Mouse (Mus musculus): Measurements from ENCODE around the gene Trim38.

The Trim38 gene

DNA sequence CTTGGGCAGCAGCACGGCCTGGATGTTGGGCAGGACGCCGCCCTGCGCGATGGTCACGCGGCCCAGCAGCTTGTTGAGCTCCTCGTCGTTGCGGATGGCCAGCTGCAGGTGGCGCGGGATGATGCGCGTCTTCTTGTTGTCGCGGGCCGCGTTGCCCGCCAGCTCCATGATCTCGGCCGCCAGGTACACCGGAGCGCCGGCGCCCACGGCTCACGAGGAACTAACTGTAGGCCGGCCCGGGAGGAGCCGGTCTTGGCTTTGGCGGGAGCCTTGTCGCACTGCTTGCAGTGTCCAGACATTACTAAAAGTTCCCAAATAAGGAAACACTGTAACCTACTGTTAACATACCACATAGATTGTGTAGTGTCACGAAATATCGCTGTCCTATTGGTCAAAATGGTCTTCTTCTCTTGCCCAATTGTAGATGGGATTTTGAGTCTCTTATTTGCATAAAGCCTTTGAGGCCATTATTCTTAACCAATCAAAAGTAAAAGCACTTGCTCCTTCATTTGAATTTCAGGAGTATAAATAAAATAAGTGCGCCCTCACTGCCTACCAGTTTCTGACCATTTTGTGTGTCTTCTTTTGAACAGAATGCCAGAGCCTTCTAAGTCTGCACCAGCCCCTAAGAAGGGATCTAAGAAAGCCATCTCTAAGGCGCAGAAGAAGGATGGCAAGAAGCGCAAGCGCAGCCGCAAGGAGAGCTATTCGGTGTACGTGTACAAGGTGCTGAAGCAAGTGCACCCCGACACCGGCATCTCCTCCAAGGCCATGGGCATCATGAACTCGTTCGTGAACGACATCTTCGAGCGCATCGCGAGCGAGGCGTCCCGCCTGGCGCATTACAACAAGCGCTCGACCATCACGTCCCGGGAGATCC is 23.3 kb upstream of the Trim38 start, which contains the start of gene Hist1h2bb:
TSS of gene Hist1h2bb (plus strand) at position 534 of the 880 bp plus-strand sequence.
- peak; percentile 71 to 83 for DNase-seq

DNA sequence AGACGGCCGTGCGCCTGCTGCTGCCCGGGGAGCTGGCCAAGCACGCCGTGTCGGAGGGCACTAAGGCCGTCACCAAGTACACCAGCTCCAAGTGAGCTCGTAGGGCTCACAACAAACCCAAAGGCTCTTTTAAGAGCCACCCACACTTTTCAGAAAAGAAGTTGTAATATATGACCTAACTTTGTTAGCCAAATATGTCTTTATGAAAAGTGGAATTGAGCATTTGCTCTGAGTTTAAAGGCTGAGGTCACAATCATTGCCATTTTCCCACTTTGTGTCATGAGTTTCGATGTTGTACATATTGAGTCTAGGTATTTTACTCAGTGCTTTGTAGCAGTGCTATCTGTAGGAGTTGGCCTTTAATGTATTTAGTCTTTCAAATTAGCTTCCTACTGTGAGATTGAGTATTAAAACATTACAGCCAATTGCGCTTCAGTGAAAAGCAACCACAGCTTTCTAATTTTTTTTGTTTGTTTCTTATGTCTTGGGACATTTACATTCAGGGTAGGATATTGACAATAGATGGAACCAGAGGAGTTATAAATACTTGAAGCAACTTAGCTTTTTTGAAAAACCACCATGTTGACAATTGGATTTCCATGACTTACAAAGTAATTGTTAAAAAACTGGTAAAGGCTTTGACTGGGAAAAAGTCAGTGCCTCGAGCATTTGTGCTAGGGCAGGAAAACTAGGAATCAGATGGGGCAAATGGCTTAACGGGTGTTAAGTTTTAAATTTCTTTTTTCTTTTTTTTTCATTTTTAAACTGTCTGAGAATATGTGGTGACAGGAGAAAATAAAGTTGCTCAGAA is 22.4 kb upstream of the Trim38 start:
- peak in 1 of 2 experiments; percentile 17 for DNase-seq

DNA sequence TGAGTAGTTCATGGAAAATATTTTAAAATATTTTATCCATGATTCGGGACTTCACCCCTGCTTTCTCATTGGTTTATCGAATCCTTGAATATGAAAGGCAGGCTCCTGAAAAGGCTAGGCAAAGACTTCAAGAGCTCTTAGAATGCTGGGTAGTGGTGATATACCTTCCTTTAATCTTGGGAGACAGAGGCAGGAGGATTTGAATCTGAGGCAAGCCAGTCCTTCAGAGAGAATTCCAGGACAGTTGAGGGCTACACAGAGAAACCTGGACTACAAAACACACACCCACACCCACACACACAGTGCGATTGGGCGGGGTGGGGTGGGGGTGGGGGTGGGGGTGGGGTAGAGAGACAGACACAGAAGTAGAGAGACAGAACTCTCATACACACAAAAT is 21.8 kb upstream of the Trim38 start:
- DNase-seq: no peak

DNA sequence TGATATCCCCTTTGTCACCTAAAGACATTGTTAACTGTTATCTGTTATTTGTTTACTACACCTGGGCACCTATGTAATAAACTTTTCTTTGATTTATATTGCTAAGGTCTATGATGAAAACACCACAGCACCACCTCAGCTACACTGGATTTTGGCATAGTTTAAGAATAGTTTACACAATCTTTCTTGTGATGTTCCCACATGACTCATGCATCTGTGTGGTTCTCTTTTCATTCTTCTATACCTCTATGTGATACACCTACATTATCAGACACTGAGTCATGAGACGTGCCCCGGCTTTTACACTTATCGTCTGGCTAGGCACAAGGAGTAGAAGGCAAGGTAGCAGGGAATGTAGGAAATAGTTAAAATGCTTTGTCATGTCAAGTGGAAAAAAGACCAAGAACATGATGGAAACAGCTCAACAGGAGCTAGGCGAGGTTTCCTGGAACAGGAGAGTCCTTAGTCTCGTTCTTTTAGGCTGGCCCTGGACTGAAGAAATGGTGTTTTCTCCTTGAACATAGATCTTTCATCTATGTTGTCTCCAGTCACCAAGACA is 20.1 kb upstream of the Trim38 start:
- no peak for DNase-seq

DNA sequence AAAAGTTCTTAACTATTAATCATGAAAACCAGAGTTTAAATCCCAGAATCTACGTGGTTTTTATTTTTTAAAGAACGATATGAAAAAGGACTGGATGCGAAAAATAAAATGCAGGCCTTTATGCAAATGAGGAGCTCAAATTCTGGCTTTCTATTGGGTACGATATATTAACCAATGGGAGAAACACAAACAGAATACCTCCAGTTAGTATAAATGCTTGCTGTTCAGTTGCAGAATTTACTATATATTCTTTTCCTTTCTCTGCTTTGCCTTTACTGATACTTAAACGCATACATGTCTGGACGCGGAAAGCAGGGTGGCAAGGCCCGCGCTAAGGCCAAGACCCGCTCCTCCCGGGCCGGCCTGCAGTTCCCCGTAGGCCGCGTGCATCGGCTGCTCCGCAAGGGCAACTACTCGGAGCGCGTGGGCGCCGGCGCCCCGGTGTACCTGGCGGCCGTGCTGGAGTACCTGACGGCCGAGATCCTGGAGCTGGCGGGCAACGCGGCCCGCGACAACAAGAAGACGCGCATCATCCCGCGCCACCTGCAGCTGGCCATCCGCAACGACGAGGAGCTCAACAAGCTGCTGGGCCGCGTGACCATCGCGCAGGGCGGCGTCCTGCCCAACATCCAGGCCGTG is 18.8 kb upstream of the Trim38 start, which contains the start of gene Hist1h2ab:
TSS of gene Hist1h2ab (plus strand) at position 288 of the 639 bp plus-strand sequence.
- DNase-seq: peak; percentile 53 to 68

DNA sequence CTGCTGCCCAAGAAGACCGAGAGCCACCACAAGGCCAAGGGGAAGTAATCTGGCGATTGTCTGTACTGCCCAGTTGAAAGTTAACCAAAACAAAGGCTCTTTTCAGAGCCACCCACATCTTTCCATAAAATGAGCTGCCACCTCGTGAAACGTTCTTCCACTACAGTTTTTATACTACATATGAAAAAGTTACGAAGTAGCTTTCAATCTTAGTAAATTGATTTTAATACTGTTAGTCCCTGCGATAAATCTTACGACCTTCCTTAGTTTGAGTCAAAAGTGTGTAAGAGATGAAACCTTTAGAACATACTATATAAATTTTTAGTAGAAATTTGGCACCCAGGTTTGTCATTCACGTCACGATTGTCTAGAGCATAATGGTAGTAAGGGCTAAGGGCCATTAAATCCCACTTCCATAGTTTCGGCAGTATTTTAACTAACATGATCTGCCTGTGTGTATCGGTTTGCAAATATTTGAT is 18.2 kb upstream of the Trim38 start:
- DNase-seq: no peak

DNA sequence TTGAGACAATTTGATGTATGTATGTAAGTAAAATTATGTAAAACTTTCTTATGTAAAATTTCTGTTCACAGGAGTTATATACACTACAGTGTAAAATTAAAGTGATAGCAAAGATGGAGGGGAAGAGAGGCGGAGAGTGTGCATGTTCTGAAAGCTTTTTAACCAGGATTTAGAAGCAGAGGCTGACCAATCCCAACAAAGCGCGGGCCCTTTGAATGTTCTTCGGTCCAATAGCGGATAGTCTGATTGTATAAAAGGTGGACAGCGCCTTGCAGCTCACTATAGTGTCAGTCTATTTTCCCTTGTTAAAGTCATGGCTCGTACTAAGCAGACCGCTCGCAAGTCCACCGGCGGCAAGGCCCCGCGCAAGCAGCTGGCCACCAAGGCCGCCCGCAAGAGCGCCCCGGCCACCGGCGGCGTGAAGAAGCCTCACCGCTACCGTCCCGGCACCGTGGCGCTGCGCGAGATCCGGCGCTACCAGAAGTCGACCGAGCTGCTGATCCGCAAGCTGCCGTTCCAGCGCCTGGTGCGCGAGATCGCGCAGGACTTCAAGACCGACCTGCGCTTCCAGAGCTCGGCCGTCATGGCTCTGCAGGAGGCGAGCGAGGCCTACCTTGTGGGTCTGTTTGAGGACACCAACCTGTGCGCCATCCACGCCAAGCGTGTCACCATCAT is 17.5 kb upstream of the Trim38 start, which contains the start of gene Hist1h3b:
TSS of gene Hist1h3b (plus strand) at position 201 of the 675 bp plus-strand sequence.
- DNase-seq: peak; percentile 75 to 89

DNA sequence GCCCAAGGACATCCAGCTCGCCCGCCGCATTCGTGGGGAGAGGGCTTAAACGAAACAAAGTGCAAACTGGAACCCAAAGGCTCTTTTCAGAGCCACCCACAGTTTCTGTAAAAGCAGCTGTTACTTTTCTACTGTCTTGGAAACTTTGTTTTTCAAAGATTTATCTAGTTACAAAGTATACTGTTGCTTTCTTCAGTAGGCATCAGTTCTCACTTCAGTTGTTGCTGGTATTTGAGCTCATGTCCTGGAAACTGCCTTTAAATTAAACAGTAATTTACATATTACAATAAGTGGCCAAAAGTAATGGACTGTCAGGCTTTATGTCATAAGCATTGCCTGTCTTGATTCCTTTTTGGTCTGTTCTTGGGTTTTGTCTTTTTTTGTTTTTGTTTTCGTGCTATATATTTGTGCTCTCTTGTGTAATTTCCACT is 17.0 kb upstream of the Trim38 start:
- DNase-seq: no peak

DNA sequence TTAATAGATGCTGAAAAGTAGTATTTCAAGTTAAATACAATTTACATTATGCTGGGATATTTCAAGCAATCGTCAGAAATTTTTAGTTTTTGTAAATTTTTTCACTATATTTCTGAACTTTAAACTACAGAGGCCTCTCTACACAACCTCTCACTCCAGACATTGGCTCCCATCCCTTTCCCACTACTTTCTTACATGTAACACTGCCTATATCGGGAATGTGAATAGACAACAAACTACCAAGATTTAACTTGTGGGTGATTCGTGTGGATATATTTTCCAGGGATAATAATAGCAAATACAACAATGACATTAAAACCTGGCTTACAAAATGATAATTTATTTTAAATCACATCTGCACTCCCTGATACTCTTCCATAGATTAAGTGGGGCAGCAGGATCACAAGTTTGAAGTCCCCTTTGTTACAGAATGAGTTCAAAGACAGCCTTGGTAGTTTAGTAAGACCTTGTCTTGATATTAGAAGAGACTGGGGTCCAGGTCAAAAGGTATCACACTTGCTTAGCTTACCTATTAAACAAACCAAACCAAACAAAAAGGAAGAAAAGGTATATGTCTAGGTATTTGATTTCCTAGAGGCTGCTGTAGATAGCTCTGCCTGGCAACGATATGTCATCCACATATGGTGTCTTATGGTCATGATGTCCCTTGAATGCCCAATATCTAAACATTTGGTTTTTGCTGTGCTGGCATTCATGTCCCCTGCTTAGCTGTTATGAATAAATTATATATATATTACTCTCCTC is 16.2 kb upstream of the Trim38 start:
- no peak for DNase-seq

DNA sequence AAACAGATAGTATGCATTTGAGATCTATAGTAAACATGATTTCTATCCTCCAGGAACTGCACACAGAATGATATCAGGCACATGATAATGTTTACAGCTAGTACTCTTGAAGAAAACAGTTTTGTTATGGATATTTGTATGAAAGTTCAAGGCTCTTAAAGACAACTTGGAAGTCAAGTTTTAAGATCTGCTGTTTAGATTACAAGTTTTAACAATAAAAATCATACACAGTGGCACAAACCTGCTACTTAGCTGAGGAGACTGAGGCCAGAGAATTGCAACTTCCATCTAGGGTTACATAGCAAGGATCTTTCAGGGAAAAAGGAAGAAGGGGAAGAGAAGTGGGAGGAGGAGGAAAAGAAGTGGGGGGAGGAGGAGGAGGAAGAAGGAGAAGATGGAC is 14.7 kb upstream of the Trim38 start:
- no peak for DNase-seq

DNA sequence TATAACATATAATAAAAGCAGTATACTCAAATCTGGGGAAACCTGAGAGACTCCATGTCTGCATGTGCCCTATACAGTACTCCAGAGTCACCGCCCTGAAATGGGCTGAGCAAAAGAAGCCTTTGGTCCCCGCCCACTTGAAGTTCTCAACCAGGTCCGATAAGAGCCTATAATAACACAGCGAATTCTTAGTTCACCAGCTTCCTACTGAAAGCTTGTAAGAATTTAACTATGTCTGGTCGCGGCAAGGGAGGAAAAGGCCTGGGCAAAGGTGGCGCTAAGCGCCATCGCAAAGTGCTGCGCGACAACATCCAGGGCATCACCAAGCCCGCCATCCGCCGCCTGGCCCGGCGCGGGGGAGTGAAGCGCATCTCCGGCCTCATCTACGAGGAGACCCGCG is 12.9 kb upstream of the Trim38 start, which contains the start of gene Hist1h4b:
TSS of gene Hist1h4b (plus strand) at position 224 of the 400 bp plus-strand sequence.
- DNase-seq: peak; percentile 76 to 86

DNA sequence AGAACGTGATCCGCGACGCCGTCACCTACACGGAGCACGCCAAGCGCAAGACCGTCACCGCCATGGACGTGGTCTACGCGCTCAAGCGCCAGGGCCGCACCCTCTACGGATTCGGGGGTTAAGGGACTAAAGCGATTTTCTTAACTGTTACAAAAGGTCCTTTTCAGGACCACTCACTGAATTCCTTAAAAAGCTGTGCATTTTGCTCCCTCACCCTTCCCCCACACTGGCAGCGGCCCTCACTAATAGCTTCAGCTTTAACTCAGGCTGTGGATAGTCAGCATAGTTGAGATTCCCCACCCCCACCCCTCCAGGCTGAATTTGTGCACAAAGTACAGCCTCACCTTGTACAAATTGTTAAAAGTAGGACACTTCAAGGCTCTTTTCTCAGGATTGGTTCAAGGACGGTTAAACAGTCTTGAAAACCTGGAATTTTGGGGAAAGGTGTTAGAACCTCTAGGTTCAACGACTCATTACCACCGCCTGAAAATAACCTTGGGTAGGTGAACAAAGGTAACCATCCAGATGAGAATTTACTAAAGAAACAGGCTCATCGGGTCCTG is 12.4 kb upstream of the Trim38 start:
- DNase-seq: peak in 1 of 2 experiments; percentile 16

DNA sequence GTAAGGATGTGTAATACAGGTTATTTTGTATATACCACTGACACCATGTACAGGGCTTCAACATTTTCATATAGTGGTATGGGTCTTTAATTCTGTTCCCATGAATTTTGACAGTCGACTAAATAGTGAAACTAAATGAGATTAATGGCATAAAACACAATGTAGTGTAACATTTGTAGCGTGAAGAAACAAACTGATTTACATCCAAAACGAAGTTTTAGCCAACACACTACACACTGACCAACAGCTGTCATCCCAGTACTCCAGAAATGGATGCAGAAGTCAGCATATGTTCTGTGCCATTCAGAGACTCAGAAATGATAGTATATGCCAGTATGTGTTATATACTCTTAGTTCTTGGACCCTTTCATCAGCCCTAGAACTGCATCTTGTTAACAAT is 11.8 kb upstream of the Trim38 start:
- no peak for DNase-seq

DNA sequence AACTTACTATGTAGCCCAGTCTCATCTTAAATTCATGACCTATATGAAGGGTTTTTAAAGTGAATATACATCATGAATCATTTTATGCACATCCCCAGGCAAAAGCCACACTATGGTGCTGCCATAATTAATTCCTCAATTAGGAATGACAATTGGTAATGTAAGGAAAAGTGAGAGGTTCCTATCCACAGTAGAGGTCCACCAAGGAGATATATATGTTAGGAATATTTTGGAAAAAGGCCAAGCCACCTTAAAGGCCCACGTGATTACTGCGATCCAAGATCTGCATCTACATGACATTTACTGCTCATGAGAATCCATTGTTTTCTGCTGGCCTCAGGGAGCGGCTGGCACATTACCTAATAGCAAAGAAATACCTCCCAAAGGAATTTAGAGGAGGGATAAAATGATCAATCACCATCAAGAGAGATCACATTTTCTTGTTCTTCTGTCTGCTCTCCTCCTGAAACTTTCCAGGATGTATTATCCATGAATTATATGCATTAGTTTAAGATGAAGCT is 10.4 kb upstream of the Trim38 start:
- DNase-seq: no peak

DNA sequence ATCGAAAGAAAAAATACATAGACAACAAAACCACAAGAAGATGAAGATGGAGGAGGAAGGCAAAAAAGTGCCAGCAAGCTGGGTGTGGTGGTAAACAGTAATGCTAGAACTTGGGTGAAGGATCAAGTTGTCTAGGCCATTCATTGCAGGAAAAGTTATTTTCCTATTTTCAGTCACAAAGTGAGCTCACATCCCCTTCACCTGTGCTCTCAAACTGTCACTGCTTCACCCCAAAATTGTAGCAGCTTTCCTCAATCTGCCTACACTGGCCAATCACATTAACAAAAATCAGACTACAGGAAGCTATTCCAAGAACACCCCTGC is 9.8 kb upstream of the Trim38 start:
- DNase-seq: no peak

DNA sequence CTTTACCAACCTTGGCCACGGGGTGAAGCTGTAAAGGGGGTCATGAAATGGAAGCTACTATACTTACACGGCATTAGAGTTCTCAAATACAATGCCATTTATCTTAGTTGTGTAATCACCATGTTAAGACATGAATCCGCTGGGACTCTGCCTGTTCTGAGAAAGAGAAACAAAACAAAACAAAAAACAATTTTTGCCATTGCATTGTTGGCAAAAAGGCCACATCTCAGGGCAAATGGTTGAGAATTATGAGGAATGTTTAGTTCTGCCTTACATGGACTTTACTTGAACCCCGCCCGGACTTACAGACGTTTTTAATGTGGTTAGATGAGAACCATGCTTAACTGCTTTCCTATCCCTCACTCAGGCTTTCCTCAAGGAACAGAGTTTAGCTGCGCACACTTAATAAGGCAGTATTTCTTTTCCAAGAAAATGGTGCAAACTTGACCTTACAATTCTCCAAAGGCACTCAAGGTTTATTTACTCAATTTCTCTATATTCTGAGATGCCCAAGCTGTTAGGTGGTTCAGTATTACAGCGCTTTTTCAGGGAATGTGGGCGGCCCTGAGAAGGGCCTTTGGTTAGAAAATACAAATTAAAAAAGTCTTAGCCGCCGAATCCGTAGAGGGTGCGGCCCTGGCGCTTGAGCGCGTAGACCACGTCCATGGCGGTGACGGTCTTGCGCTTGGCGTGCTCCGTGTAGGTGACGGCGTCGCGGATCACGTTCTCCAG is 9.3 kb upstream of the Trim38 start:
- peak in 1 of 2 experiments; percentile 19 for DNase-seq

DNA sequence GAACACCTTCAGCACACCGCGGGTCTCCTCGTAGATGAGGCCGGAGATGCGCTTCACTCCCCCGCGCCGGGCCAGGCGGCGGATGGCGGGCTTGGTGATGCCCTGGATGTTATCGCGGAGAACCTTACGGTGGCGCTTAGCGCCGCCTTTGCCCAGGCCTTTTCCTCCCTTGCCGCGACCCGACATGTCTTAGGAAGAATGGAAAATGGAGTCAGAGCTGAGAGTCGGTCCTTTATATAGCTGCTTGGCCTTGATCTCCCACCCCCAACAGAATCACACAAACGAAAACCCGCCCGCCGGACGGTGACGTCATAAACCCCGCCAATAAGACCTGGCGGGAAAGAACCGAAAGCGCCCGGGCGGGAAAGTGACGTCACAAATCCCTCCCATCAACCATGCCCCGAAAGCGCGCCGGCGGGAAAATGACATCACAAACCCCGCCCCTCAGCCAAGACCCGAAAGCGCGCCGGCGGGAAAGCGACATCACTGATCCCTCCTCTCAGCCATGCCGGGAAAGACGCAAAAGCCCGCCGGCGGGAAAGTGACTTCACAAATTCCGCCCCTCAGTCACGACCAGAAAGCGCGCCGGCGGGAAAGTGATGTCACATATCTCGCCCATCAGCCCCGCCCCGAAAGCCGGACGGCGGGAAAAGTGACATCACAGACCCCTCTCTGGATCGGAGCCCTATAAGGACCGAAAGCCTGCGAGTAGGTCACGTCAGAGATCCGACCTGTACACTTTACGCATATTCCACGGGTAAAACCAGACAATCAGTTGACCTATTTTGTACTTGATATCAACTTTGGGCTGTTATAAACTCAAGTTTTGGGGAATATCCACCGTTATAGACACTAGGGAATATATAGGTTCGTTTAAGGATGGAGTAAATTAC is 8.5 kb upstream of the Trim38 start, which contains the start of gene Hist1h4a:
TSS of gene Hist1h4a (minus strand) at position 259 of the 893 bp plus-strand sequence.
- DNase-seq: peak; percentile 98 to 99

Data from cerebellum, postnatal 25 days (tissue).